Mouse (Mus musculus) hindbrain, postnatal 0 days (tissue): ENCODE results near the gene Col4a1. TPM values are rescaled to one million over a fixed set of nuclear protein-coding genes. Genes with fewer than 3 reads are reported as not detected.

ENCODE experiments used
- ATAC-seq: fragments of 200-750 bp; cut with Nextera tagmentation; 2 replicates; pipeline ENCODE4 v1.8.0; 2017; ENCODE audit warnings: mild to moderate bottlenecking, moderate TSS enrichment, moderate library complexity
- DNase-seq: peaks from one replicate; pipeline ENCODE4 v3.0.0-alpha.2; 2015; ENCODE audit warnings: low spot score
- H3K27ac ChIP-seq: fragments of 300-500 bp; sonication (generic); 2 replicates; pipeline ENCODE4 v1.5.1; 2014; ENCODE audit warnings: mild to moderate bottlenecking
- H3K27me3 ChIP-seq: fragments of 300-500 bp; sonication (generic); 2 replicates; pipeline ENCODE4 v1.6.1; 2014; ENCODE audit warnings: low read length, mixed read lengths; ENCODE audit not compliant: insufficient read depth
- H3K36me3 ChIP-seq: fragments of 300-500 bp; sonication (generic); 2 replicates; pipeline ENCODE4 v1.6.1; 2014; ENCODE audit warnings: low read length, mixed read lengths; ENCODE audit not compliant: insufficient read depth
- H3K4me1 ChIP-seq: fragments of 300-500 bp; sonication (generic); 2 replicates; pipeline ENCODE4 v1.6.1; 2014; ENCODE audit warnings: antibody characterized with exemption, low read length, mixed read lengths; ENCODE audit not compliant: insufficient read depth
- H3K4me2 ChIP-seq: fragments of 300-500 bp; sonication (generic); 2 replicates; pipeline ENCODE4 v1.6.1; 2014; ENCODE audit warnings: low read depth, mild to moderate bottlenecking, low read length, moderate library complexity, mixed read lengths
- H3K4me3 ChIP-seq: fragments of 300-500 bp; sonication (generic); 2 replicates; pipeline ENCODE4 v1.5.1; 2014; ENCODE audit warnings: low read length
- H3K9ac ChIP-seq: fragments of 300-500 bp; sonication (generic); replicated peaks from 2 replicates; pipeline ENCODE4 v1.6.1; 2014; ENCODE audit warnings: mild to moderate bottlenecking, low read length, moderate library complexity, mixed read lengths
- H3K9me3 ChIP-seq: fragments of 300-500 bp; sonication (generic); 2 replicates; pipeline ENCODE4 v1.6.1; 2016; ENCODE audit warnings: low read length, mixed read lengths
- CTCF ChIP-seq: IDR thresholded peaks from 2 replicates; pipeline ENCODE4 v1.5.1; 2016; ENCODE audit warnings: antibody characterized with exemption, control low read depth, low read depth
- WGBS: fragments of 180-500 bp; shearing (Covaris S2); extraction: QIAGEN DNeasy Blood & Tissue Kit; methylation state at CpG from one replicate; pipeline ENCODE4 v1.1.7; 2014; 5-methylcytosine and 5-hydroxymethylcytosine counted together
- polyA plus RNA-seq: library from polyadenylated mRNA; unstranded; fragments of >200 nt; fragmentation: Nextera tagmentation; extraction: Ambion mirVana; gene quantifications from 2 replicates; pipeline ENCODE4 v1.2.1, GENCODE M21; 2015
- total RNA-seq: library from RNA; depleted of rRNA; stranded (reverse); fragments of >200 nt; gene quantifications from 2 replicates; pipeline ENCODE4 v1.2.3, GENCODE M21; 2014

Col4a1 gene
- total and polyA plus RNA-seq, 2 experiments from 2014 or later = 46.4 to 203 TPM

DNA sequence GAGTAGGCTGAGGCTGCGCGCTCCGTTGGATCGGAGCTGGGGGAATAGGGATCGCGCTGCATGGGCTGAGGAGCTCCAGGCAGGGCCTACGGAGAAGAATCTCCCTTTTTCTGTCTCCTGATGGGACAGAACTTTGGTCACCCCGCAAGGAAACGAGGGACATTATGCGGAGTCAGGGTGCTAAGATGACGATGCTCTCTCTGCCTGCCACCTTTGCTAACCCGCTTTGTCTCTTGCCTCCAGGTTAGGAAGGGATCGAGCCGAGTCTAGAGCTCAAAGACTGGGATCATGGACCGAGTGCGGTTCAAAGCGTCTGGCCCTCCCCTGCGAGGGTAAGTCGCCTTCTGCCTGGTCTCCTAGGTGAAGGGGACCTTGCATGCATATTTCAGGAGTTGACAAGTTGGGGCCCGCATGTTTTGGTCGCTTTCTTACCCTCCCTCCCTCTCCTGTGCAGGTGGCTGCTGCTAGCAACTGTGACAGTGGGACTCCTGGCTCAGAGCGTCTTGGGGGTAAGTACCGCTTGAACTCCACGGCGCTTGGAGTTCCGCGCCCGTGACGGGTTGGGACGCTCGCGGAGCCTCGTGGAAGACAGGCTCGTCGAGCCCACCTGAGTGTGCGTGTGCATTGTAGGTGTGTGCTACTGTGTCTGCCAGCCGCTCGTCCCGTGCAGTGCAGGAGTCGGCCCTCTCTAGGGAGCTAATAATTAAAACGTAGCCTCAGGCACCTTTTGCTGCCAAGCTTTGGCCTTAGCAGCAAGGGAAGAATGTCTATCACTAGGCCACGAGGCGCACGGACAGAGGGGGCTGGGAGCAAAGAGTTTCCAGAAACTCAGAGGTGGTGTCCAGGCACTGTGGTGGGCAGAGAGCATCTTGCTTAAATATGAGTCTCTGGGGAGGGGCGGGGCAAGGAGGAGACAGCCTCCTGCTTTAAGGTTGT lies 818 bp upstream of the Col4a1 start:
- TF ChIP-seq CTCF = no peak
- peak overlapping the region; percentile 71 for H3K9ac ChIP-seq
- no peaks in the 10 kb centered on the region for H3K9me3 ChIP-seq
- peak overlapping the region; percentile 67; the same call in 1 of the 2 replicates for H3K27ac ChIP-seq
- peak overlapping the region; percentile 63 for H3K4me3 ChIP-seq
- H3K4me2 ChIP-seq = peak overlapping the region; percentile 89
- ATAC-seq = peak; percentile 27; the same call in 1 of the 2 replicates
- peak; percentile 9 for DNase-seq
- H3K27me3 ChIP-seq = peaks cover 12% of the 10 kb centered on the region
- H3K36me3 ChIP-seq = no peaks in the 10 kb centered on the region
- WGBS = 6% methylated on average over 45 of the region's 45 CpGs
- 0 out of 2 replicates have a peak, but pooled peaks cover 4% of the 10 kb centered on the region for H3K4me1 ChIP-seq

- H3K4me2 ChIP-seq = peak overlapping the region; percentile 89
- no peaks in the 10 kb centered on the region for H3K36me3 ChIP-seq
- 5% methylated on average over 34 of the region's 34 CpGs for WGBS
Measured at GRCm38 (mm10) chr8:11311681-11312348, 811 bp downstream of the Col4a1 start.

GRCm38 (mm10) chr8:11310049-11310448 lies 2.6 kb downstream of the Col4a1 start:
- H3K27ac ChIP-seq = no peak overlapping the region
- no peaks in the 10 kb centered on the region for H3K36me3 ChIP-seq
- 0 out of 2 replicates have a peak, but pooled peaks cover 4% of the 10 kb centered on the region for H3K4me1 ChIP-seq
- no peak overlapping the region for H3K9ac ChIP-seq
- no peak for TF ChIP-seq CTCF
- no peaks in the 10 kb centered on the region for H3K9me3 ChIP-seq
- peak overlapping the region; percentile 89 for H3K4me2 ChIP-seq
- ATAC-seq (no peak), DNase-seq (no peak)
- H3K4me3 ChIP-seq = no peak overlapping the region
- WGBS = 74% methylated on average over 2 of the region's 2 CpGs
- peaks cover 13% of the 10 kb centered on the region for H3K27me3 ChIP-seq

More at GRCm38 (mm10) chr8:11311681-11312348, 811 bp downstream of the Col4a1 start:
- Histone ChIP-seq H3K27ac (peak overlapping the region; percentile 67), H3K4me1 (0 out of 2 replicates have a peak, but pooled peaks cover 4% of the 10 kb centered on the region), H3K4me3 (peak overlapping the region; percentile 63), H3K27me3 (peaks cover 13% of the 10 kb centered on the region), H3K9ac (peak overlapping the region; percentile 71), H3K9me3 (no peaks in the 10 kb centered on the region)
- TF ChIP-seq CTCF = no peak
- ATAC-seq (peak; percentile 21), DNase-seq (peak; percentile 46)

GRCm38 (mm10) chr8:11309226-11309625 lies 3.4 kb downstream of the Col4a1 start:
- H3K9me3 ChIP-seq = no peaks in the 10 kb centered on the region
- TF ChIP-seq CTCF = no peak
- no peak overlapping the region for H3K9ac ChIP-seq
- 47% methylated on average over 5 of the region's 5 CpGs for WGBS
- H3K4me3 ChIP-seq = no peak overlapping the region
- no peaks in the 10 kb centered on the region for H3K36me3 ChIP-seq
- no peak for ATAC-seq
- H3K27me3 ChIP-seq = peaks cover 9% of the 10 kb centered on the region
- DNase-seq = no peak
- no peak overlapping the region for H3K27ac ChIP-seq
- H3K4me2 ChIP-seq = no peak overlapping the region
- 0 out of 2 replicates have a peak, but pooled peaks cover 4% of the 10 kb centered on the region for H3K4me1 ChIP-seq

- no peak for TF ChIP-seq CTCF
- no peak overlapping the region for H3K4me3 ChIP-seq
- 25% methylated on average over 7 of the region's 7 CpGs for WGBS
- no peaks in the 10 kb centered on the region for H3K9me3 ChIP-seq
- 0 out of 2 replicates have a peak, but pooled peaks cover 4% of the 10 kb centered on the region for H3K4me1 ChIP-seq
- H3K36me3 ChIP-seq = no peaks in the 10 kb centered on the region
- ATAC-seq (no peak), DNase-seq (no peak)
- no peak overlapping the region for H3K27ac ChIP-seq
- H3K9ac ChIP-seq = no peak overlapping the region
- H3K4me2 ChIP-seq = no peak overlapping the region
- peaks cover 9% of the 10 kb centered on the region; the same call in 1 of the 2 replicates for H3K27me3 ChIP-seq
Measured at GRCm38 (mm10) chr8:11308570-11308998, 4.0 kb downstream of the Col4a1 start.

- no peaks in the 10 kb centered on the region for H3K9me3 ChIP-seq
- H3K4me3 ChIP-seq = no peak overlapping the region
- 58% methylated on average over 7 of the region's 7 CpGs for WGBS
- DNase-seq (peak; percentile 12), ATAC-seq (no peak)
- no peaks in the 10 kb centered on the region for H3K36me3 ChIP-seq
- no peak overlapping the region for H3K27ac ChIP-seq
- H3K9ac ChIP-seq = no peak overlapping the region
- H3K27me3 ChIP-seq = peaks cover 9% of the 10 kb centered on the region; the same call in 1 of the 2 replicates
- no peak for TF ChIP-seq CTCF
- no peak overlapping the region for H3K4me2 ChIP-seq
- H3K4me1 ChIP-seq = no peaks in the 10 kb centered on the region
Measured at GRCm38 (mm10) chr8:11307451-11307850, 5.2 kb downstream of the Col4a1 start.
